ENCODE assay signal across 12 mouse cellular contexts in the genomic region with DNA sequence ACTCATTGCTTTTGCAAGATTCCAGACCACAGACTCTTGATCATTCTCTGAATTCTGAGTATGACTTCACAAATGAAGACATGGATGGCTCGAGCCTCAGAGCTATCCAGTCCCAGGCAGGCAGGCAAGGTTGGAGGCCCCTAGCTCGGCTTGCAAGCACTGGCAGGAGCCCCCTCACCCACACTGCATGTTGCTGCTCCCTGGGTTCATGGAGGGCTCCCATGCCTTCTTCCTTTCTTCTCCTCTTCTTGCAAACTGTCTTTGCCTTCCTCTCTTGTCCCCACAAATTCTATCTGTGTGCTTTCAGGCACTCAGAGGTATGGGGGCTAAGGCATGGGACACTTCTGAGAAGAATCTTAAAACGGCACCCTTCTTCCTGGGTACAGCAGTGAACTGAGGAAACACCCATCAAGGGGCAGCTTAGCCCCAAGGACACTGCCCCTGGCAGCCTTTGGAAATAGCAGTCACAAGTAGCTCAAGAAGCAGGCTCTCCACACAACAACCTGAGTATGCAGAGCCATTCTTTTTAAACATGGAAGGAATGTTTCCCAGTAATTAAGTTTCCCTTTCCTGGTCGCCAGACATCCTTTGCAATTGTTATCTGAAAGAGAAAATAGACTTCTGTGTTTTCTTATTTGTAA. TPM values are rescaled to one million over a fixed set of nuclear protein-coding genes. Genes with fewer than 3 reads are reported as not detected.
A peak's percentile ranks its signal among the peaks of the same experiment; 100 is the strongest.
DNase-seq lines count a peak whose midpoint lies in the region; ATAC-seq and TF ChIP-seq lines count a peak whose summit lies in the region.
"Had no signal": no experiment of that assay in that cellular context is flagged by ENCODE, and none has a peak within 500 bp of the region (broad histone marks: within the 10 kb centered on the region; RNA-seq: fewer than 3 reads in every experiment).

No protein-coding gene starts in this region.

- H3K4me1 ChIP-seq in intestine, embryonic 15.5 days (replicated peaks) = peaks cover 13% of the 10 kb centered on the region; the same call in 1 of the 2 replicates
- no peaks in the 10 kb centered on the region for H3K4me1 ChIP-seq in intestine, postnatal 0 days (replicated peaks; ENCODE audit: control insufficient read depth, insufficient read depth, low read length)
- peaks cover 71% of the 10 kb centered on the region for H3K4me1 ChIP-seq in hindbrain, embryonic 10.5 days (replicated peaks)
- peaks cover 25% of the 10 kb centered on the region for H3K4me1 ChIP-seq in midbrain, embryonic 14.5 days (ENCODE audit: control insufficient read depth, insufficient read depth, low read length)

- H3K4me3 ChIP-seq in intestine, embryonic 15.5 days (replicated peaks) = no peak overlapping the region
- no peak overlapping the region for H3K4me3 ChIP-seq in intestine, postnatal 0 days (ENCODE audit: low read depth, low read length)
- no peak overlapping the region for H3K4me3 ChIP-seq in hindbrain, embryonic 10.5 days
- no peak overlapping the region for H3K4me3 ChIP-seq in midbrain, embryonic 14.5 days (replicated peaks; ENCODE audit: low read depth, low read length)

- no peak overlapping the region for H3K9ac ChIP-seq in intestine, embryonic 15.5 days
- H3K9ac ChIP-seq in intestine, postnatal 0 days (ENCODE audit: low read depth, low read length) = no peak overlapping the region
- no peak overlapping the region for H3K9ac ChIP-seq in midbrain, embryonic 14.5 days (replicated peaks; ENCODE audit: low read length)

- no peak for TF ChIP-seq CTCF in intestine, postnatal 0 days (IDR thresholded peaks at IDR 0.05; ENCODE audit: low read depth)

- H3K4me2 ChIP-seq in intestine, embryonic 15.5 days (replicated peaks) = no peak overlapping the region
- no peak overlapping the region for H3K4me2 ChIP-seq in intestine, postnatal 0 days (replicated peaks; ENCODE audit: low read depth)
- H3K4me2 ChIP-seq in midbrain, embryonic 14.5 days (ENCODE audit: low read length) = peak overlapping the region; percentile 21; the same call in 1 of the 2 replicates

- 51% methylated on average over 4 of the region's 4 CpGs for WGBS in intestine, embryonic 15.5 days
- 68% methylated on average over 4 of the region's 4 CpGs for WGBS in intestine, postnatal 0 days
- WGBS in hindbrain, embryonic 10.5 days = 42% methylated on average over 4 of the region's 4 CpGs
- WGBS in midbrain, embryonic 14.5 days = 24% methylated on average over 4 of the region's 4 CpGs

- no peak for ATAC-seq in intestine, embryonic 15.5 days
- ATAC-seq in intestine, postnatal 0 days = no peak
- ATAC-seq in midbrain, embryonic 14.5 days (ENCODE audit: low FRiP score, low TSS enrichment) = no peak

- no peaks in the 10 kb centered on the region for H3K27me3 ChIP-seq in intestine, embryonic 15.5 days (replicated peaks)
- no peaks in the 10 kb centered on the region for H3K27me3 ChIP-seq in intestine, postnatal 0 days (replicated peaks; ENCODE audit: control insufficient read depth, insufficient read depth, low read length)
- no peaks in the 10 kb centered on the region for H3K27me3 ChIP-seq in hindbrain, embryonic 10.5 days (ENCODE audit: insufficient read depth, poor library complexity, severe bottlenecking)
- no peaks in the 10 kb centered on the region for H3K27me3 ChIP-seq in midbrain, embryonic 14.5 days (ENCODE audit: control insufficient read depth, insufficient read depth, low read length)

- no peaks in the 10 kb centered on the region for H3K36me3 ChIP-seq in intestine, embryonic 15.5 days
- H3K36me3 ChIP-seq in intestine, postnatal 0 days (ENCODE audit: control insufficient read depth, insufficient read depth) = no peaks in the 10 kb centered on the region
- no peaks in the 10 kb centered on the region for H3K36me3 ChIP-seq in hindbrain, embryonic 10.5 days
- no peaks in the 10 kb centered on the region for H3K36me3 ChIP-seq in midbrain, embryonic 14.5 days (ENCODE audit: control insufficient read depth, insufficient read depth, low read length)

- no peaks in the 10 kb centered on the region for H3K9me3 ChIP-seq in intestine, embryonic 15.5 days
- H3K9me3 ChIP-seq in intestine, postnatal 0 days (ENCODE audit: control insufficient read depth) = no peaks in the 10 kb centered on the region
- no peaks in the 10 kb centered on the region for H3K9me3 ChIP-seq in hindbrain, embryonic 10.5 days
- no peaks in the 10 kb centered on the region for H3K9me3 ChIP-seq in midbrain, embryonic 14.5 days (ENCODE audit: control insufficient read depth, low read length)

- H3K27ac ChIP-seq in intestine, embryonic 15.5 days = 0 out of 2 replicates have a peak overlapping the region, but pooled peaks have one; percentile 36
- no peak overlapping the region for H3K27ac ChIP-seq in intestine, postnatal 0 days (ENCODE audit: low read depth, low read length)
- H3K27ac ChIP-seq in hindbrain, embryonic 10.5 days = peak overlapping the region; percentile 91
- peak overlapping the region; percentile 79 for H3K27ac ChIP-seq in midbrain, embryonic 14.5 days (replicated peaks; ENCODE audit: low read depth, low read length)

- peak; percentile 47 for DNase-seq in embryo, embryonic 11 days
- DNase-seq in hindbrain, embryonic 10.5 days (ENCODE audit: low spot score) = peak; percentile 29
- DNase-seq in midbrain, embryonic 14.5 days = peak; percentile 42
- DNase-seq in spleen, postnatal 14 days (ENCODE audit: low spot score in 2 of 2) = no peak
- DNase-seq in ovary, postnatal 36 days (ENCODE audit: low spot score) = no peak
- DNase-seq in left cerebral cortex, adult 18-20 months (ENCODE audit: low spot score in 2 of 2) = no peak

RNA-seq across cellular contexts. Expression of a gene that starts 44.3 kb away (rescaled TPM):
- polyA plus RNA-seq in intestine, embryonic 15.5 days (2015; fragmentation: Nextera tagmentation; extraction: Ambion mirVana) = not detected in 2 replicates
- polyA plus RNA-seq in intestine, postnatal 0 days (2015; fragmentation: Nextera tagmentation; extraction: Ambion mirVana) = not detected in 2 replicates
- not detected in 2 replicates for polyA plus RNA-seq in hindbrain, embryonic 10.5 days (2016; fragmentation: Nextera tagmentation; extraction: Ambion mirVana)
- polyA plus RNA-seq in midbrain, embryonic 14.5 days (2014; fragmentation: Nextera tagmentation; extraction: Ambion mirVana) = not detected in 2 replicates
- total RNA-seq in left cerebral cortex, adult 18-20 months (2021) = not detected
- total RNA-seq: left cerebral cortex, postnatal 10 days; neutrophil, adult 5-6 weeks had no signal
- polyA plus RNA-seq: gonadal fat pad, adult 2 months; urinary bladder, adult 2 months had no signal

Comparison
In these comparisons a context has a peak if more than half of its experiments do, and no peak if none do; other contexts are left out.
1. DNase-seq: peak in embryo, embryonic 11 days (single experiment), hindbrain, embryonic 10.5 days (single experiment) and midbrain, embryonic 14.5 days (single experiment); none in spleen, postnatal 14 days (0 of 2), ovary, postnatal 36 days (single experiment) and left cerebral cortex, adult 18-20 months (0 of 2).